Mouse (Mus musculus): Measurements from ENCODE around the gene Ssr2. TPM values are rescaled to one million over a fixed set of nuclear protein-coding genes. Genes with fewer than 3 reads are reported as not detected.

The Ssr2 gene
- total and polyA plus RNA-seq, 3 experiments = 346 to 377 (median 364) TPM

DNA sequence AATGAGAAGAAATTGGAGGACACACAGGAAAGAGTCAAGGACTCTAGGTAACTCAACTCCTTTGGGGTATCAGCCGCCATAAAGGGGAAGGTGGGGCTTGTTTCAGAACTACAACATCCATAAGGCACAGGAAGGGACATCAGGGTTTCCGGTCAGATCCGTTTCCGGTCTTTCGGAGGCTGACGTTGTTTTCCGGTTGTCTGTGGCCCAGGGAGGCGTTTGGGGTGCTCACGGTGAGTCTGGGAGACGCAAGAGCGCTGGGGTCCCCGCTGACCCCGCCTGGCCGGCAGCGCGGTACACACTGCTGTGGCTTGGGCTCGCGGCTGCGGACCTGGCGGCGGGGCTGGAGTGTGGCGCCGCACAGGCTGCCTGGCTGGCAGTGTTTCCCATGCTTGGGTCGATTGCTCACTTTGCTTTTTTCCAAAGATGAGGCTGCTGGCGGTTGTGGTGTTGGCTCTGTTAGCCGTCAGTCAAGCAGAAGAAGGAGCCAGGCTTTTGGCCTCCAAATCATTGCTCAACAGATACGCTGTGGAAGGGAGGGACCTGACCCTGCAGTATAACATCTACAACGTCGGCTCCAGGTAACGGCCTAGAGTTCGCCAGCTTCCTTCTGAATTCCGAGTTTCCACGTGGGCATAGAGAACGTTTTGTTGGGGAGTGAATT, 3.9 kb downstream of the Ssr2 start (continued):
- TF ChIP-seq ZC3H11A (IDR thresholded peaks at IDR 0.05; ENCODE audit: low read depth, low read length) (no peak), SMC3 (IDR thresholded peaks at IDR 0.05; ENCODE audit: low read depth, low read length) (no peak), GABPA (IDR thresholded peaks at IDR 0.05; ENCODE audit: insufficient replicate concordance, low read depth, low read length) (peak; percentile 63; the same call in 1 of the 2 replicates), POLR2AphosphoS2 (IDR thresholded peaks at IDR 0.05; ENCODE audit: low read depth, low read length) (peak; percentile 86), JUN (IDR thresholded peaks at IDR 0.05; ENCODE audit: insufficient read depth, low read depth, low read length) (no peak), MEF2A (IDR thresholded peaks at IDR 0.05; ENCODE audit: borderline replicate concordance, low read depth, low read length) (no peak; the same call in 1 of the 2 replicates), ZKSCAN1 (IDR thresholded peaks at IDR 0.05; ENCODE audit: borderline replicate concordance, low read depth, low read length) (no peak), HCFC1 (IDR thresholded peaks at IDR 0.05; ENCODE audit: low read depth, low read length) (peak; percentile 99), JUND (conservative IDR thresholded peaks at IDR 0.05; ENCODE audit: low read depth, low read length) (no peak), MAZ (IDR thresholded peaks at IDR 0.05; ENCODE audit: low read depth, low read length) (no peak), BHLHE40 (IDR thresholded peaks at IDR 0.05; ENCODE audit: low read depth, low read length) (no peak), KAT2A (IDR thresholded peaks at IDR 0.05; ENCODE audit: insufficient replicate concordance, low read length) (peak; percentile 96)

DNA sequence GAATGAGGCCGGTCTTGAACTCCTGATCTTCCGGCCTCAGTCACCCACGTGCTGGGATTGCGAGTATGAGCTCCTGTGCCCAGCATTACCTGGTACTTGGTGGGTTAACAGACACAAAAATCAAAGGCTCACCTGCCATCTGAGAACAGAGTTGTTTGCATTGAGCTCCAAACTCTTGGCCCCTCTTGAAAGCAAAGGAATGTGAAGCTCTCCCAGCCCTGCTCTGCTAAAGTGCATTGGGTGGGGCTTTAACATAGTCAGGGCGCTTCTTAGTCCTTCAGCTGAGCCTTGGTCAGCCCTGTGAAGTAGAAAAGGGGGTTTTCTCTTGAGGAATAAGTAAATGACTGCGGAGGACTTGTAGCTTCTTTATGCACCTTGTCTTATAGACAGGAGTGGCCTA, 10.1 kb downstream of the Ssr2 start:
- DNase-seq (ENCODE audit: extremely low read depth) = no peak
- Histone ChIP-seq H3K4me2 (ENCODE audit: insufficient read depth, low read depth, poor library complexity, severe bottlenecking) (no peak overlapping the region), H3K36me3 (replicated peaks in 1 of 2; ENCODE audit: control insufficient read depth in 1 of 2, insufficient read depth in 1 of 2, low read length in 1 of 2) (peaks cover 46 to 73% of the 10 kb centered on the region in 2 experiments), H3K27me3 (replicated peaks) (no peaks in the 10 kb centered on the region), H3K4me3 (replicated peaks in 1 of 3; ENCODE audit: low read depth in 2 of 3, low read length in 2 of 3, poor library complexity in 1 of 3) (no peak overlapping the region), H3K4me1 (ENCODE audit: control insufficient read depth in 1 of 2, insufficient read depth in 2 of 2) (peaks cover 2 to 12% of the 10 kb centered on the region in 2 experiments; a peak in 2 of 4 replicates), H3K9me3 (replicated peaks; ENCODE audit: low read length) (no peaks in the 10 kb centered on the region), H3K27ac (ENCODE audit: insufficient read depth, low read depth) (no peak overlapping the region), H3K9ac (ENCODE audit: insufficient read depth, low read depth) (no peak overlapping the region), H3K79me2 (replicated peaks; ENCODE audit: control insufficient read depth, extremely low read depth, insufficient read depth, poor library complexity, severe bottlenecking) (peaks cover 12% of the 10 kb centered on the region)
- TF ChIP-seq PAX5 (IDR thresholded peaks at IDR 0.05; ENCODE audit: low read length) (no peak), JUND (conservative IDR thresholded peaks at IDR 0.05; ENCODE audit: low read depth, low read length) (no peak), MYC (IDR thresholded peaks at IDR 0.05; ENCODE audit: low read depth, low read length) (no peak), CHD1 (IDR thresholded peaks at IDR 0.05; ENCODE audit: low read depth, low read length) (no peak), HCFC1 (IDR thresholded peaks at IDR 0.05; ENCODE audit: low read depth, low read length) (no peak), E2F4 (IDR thresholded peaks at IDR 0.05; ENCODE audit: insufficient replicate concordance, low read depth, low read length) (no peak), MXI1 (IDR thresholded peaks at IDR 0.05; ENCODE audit: low read depth, low read length) (no peak), ETS1 (conservative IDR thresholded peaks at IDR 0.05; ENCODE audit: low read depth, low read length) (no peak), TCF12 (IDR thresholded peaks at IDR 0.05; ENCODE audit: low read depth, low read length) (no peak), MAFK (IDR thresholded peaks at IDR 0.05; ENCODE audit: insufficient replicate concordance, low read length) (no peak)
- dilution Hi-C loops (cut with MboI; ENCODE audit: extremely low pct_ligation_motif_present, extremely low pct_unique_long_range_greater_than_20kb, low sequenced_read_pairs) = no loop called here
- in situ Hi-C loops (cut with MboI; ENCODE audit: low pct_ligation_motif_present, low pct_unique_long_range_greater_than_20kb, low sequenced_read_pairs) = no loop called here

Data from CH12.LX (cell line).